Mouse (Mus musculus): ENCODE measurements at regions not wholly inside any gene's neighbourhood (a gene's known extent, or its start where the extent isn't known, plus 50 kb on each side); places are given as distances from the start of the nearest gene placed in this dataset.

GRCm38 (mm10) chr5:148820476-148820875 is 108.6 kb downstream of the Katnal1 start:
- no peak overlapping the region for H3K9ac ChIP-seq (replicated peaks)
- H3K27me3 ChIP-seq (ENCODE audit: insufficient read depth, low read length): 0 out of 2 replicates have a peak, but pooled peaks cover 7% of the 10 kb centered on the region
- H3K4me1 ChIP-seq (ENCODE audit: insufficient read depth): peaks cover 12% of the 10 kb centered on the region
- WGBS (ENCODE audit: insufficient replicate concordance): 21% methylated on average over 20 of the region's 20 CpGs
- TF ChIP-seq CTCF (IDR thresholded peaks at IDR 0.05; ENCODE audit: low read depth) (no peak), EP300 (IDR thresholded peaks at IDR 0.05; ENCODE audit: low read depth) (no peak)
- no peaks in the 10 kb centered on the region for H3K9me3 ChIP-seq (ENCODE audit: low read length)
- H3K36me3 ChIP-seq (replicated peaks; ENCODE audit: insufficient read depth, low read length): no peaks in the 10 kb centered on the region
- no peak overlapping the region for H3K4me3 ChIP-seq (ENCODE audit: low read depth, low read length)
- H3K4me2 ChIP-seq (ENCODE audit: low read depth, low read length): no peak overlapping the region
- no peak overlapping the region for H3K27ac ChIP-seq (ENCODE audit: low read depth)
- ATAC-seq: no peak
- no peak for DNase-seq

DNA sequence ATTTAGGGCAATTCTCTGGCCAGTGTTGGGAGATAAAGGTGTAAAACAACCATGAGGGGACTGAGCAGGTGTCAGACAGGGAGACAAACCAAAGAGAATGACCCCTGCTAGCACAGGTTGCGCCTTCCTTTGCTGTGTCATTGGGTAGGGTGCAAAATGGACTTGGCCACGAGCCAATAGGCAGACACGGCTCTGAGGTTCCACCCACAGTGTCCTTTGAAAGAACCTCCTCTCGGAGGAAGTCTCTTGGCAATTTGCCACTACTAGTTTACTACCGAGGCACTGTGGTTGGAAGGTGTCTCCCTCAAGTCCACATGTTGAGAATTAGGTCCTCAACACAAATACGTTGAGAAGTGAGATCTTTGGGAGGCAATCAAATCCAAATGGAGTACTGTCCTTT is 109.7 kb downstream of the Katnal1 start:
- H3K4me2 ChIP-seq (ENCODE audit: low read depth, low read length): peak overlapping the region; percentile 9; the same call in 1 of the 2 replicates
- H3K27me3 ChIP-seq (ENCODE audit: insufficient read depth, low read length): 0 out of 2 replicates have a peak, but pooled peaks cover 7% of the 10 kb centered on the region
- no peak overlapping the region for H3K9ac ChIP-seq (replicated peaks)
- H3K27ac ChIP-seq (ENCODE audit: low read depth): no peak overlapping the region
- DNase-seq: peak; percentile 70
- no peak overlapping the region for H3K4me3 ChIP-seq (ENCODE audit: low read depth, low read length)
- peak; percentile 77 for ATAC-seq
- no peaks in the 10 kb centered on the region for H3K36me3 ChIP-seq (replicated peaks; ENCODE audit: insufficient read depth, low read length)
- peaks cover 12% of the 10 kb centered on the region for H3K4me1 ChIP-seq (ENCODE audit: insufficient read depth)
- 20% methylated on average over 6 of the region's 6 CpGs for whole genome bisulfite sequencing (ENCODE audit: insufficient replicate concordance)
- TF ChIP-seq CTCF (IDR thresholded peaks at IDR 0.05; ENCODE audit: low read depth) (no peak), EP300 (IDR thresholded peaks at IDR 0.05; ENCODE audit: low read depth) (no peak)
- no peaks in the 10 kb centered on the region for H3K9me3 ChIP-seq (ENCODE audit: low read length)

DNA sequence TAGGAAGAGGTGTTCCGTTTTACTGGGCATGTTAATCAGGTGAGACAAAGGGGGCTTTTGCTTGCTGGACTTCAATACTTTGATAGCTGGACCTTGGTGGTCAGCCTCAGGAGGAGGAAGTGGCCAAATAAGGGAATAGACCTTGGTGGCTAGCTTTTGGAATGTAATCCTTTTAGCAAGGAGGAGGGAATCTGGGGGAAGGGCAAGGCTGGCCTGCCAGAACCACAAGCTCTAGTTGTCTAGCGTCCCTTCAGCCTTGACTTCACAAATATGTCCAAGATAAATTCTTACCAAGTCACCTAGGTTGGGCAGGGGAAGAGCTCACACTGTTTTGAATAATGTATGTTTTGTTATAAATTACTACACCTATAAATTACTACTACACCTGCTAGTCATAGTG is 110.4 kb downstream of the Katnal1 start:
- H3K9me3 ChIP-seq (ENCODE audit: low read length): no peaks in the 10 kb centered on the region
- no peak overlapping the region for H3K4me2 ChIP-seq (ENCODE audit: low read depth, low read length)
- H3K4me3 ChIP-seq (ENCODE audit: low read depth, low read length): no peak overlapping the region
- TF ChIP-seq EP300 (IDR thresholded peaks at IDR 0.05; ENCODE audit: low read depth) (no peak), CTCF (IDR thresholded peaks at IDR 0.05; ENCODE audit: low read depth) (no peak)
- DNase-seq (no peak), ATAC-seq (no peak)
- 0 out of 2 replicates have a peak, but pooled peaks cover 7% of the 10 kb centered on the region for H3K27me3 ChIP-seq (ENCODE audit: insufficient read depth, low read length)
- H3K36me3 ChIP-seq (replicated peaks; ENCODE audit: insufficient read depth, low read length): no peaks in the 10 kb centered on the region
- 36% methylated on average over 2 of the region's 2 CpGs for WGBS (ENCODE audit: insufficient replicate concordance)
- no peak overlapping the region for H3K9ac ChIP-seq (replicated peaks)
- peaks cover 12% of the 10 kb centered on the region for H3K4me1 ChIP-seq (ENCODE audit: insufficient read depth)
- no peak overlapping the region for H3K27ac ChIP-seq (ENCODE audit: low read depth)

- no peak for DNase-seq
- no peak for ATAC-seq
- H3K27me3 ChIP-seq (ENCODE audit: insufficient read depth, low read length): peaks cover 3% of the 10 kb centered on the region; the same call in 1 of the 2 replicates
- no peak overlapping the region for H3K27ac ChIP-seq (ENCODE audit: low read depth)
- H3K4me1 ChIP-seq (ENCODE audit: insufficient read depth): 0 out of 2 replicates have a peak, but pooled peaks cover 5% of the 10 kb centered on the region
- no peaks in the 10 kb centered on the region for H3K36me3 ChIP-seq (replicated peaks; ENCODE audit: insufficient read depth, low read length)
- no peak overlapping the region for H3K4me2 ChIP-seq (ENCODE audit: low read depth, low read length)
- peaks cover under 1% of the 10 kb centered on the region; the same call in 1 of the 2 replicates for H3K9me3 ChIP-seq (ENCODE audit: low read length)
- no peak overlapping the region for H3K9ac ChIP-seq (replicated peaks)
- no peak overlapping the region for H3K4me3 ChIP-seq (ENCODE audit: low read depth, low read length)
- 39% methylated on average over 9 of the region's 9 CpGs for WGBS (ENCODE audit: insufficient replicate concordance)
- TF ChIP-seq EP300 (IDR thresholded peaks at IDR 0.05; ENCODE audit: low read depth) (no peak), CTCF (IDR thresholded peaks at IDR 0.05; ENCODE audit: low read depth) (no peak)
Observed at GRCm38 (mm10) chr5:148812840-148813239, 116.3 kb downstream of the Katnal1 start.

- Histone ChIP-seq H3K4me1 (ENCODE audit: insufficient read depth) (0 out of 2 replicates have a peak, but pooled peaks cover 5% of the 10 kb centered on the region), H3K36me3 (replicated peaks; ENCODE audit: insufficient read depth, low read length) (no peaks in the 10 kb centered on the region), H3K9ac (replicated peaks) (no peak overlapping the region), H3K27ac (ENCODE audit: low read depth) (no peak overlapping the region), H3K27me3 (ENCODE audit: insufficient read depth, low read length) (peaks cover 3% of the 10 kb centered on the region; the same call in 1 of the 2 replicates), H3K9me3 (ENCODE audit: low read length) (peaks cover 4% of the 10 kb centered on the region; the same call in 1 of the 2 replicates), H3K4me3 (ENCODE audit: low read depth, low read length) (no peak overlapping the region), H3K4me2 (ENCODE audit: low read depth, low read length) (no peak overlapping the region)
- WGBS (ENCODE audit: insufficient replicate concordance): 14% methylated on average over 13 of the region's 13 CpGs
- ATAC-seq (peak; percentile 38; the same call in 1 of the 2 replicates), DNase-seq (peak; percentile 81)
- TF ChIP-seq EP300 (IDR thresholded peaks at IDR 0.05; ENCODE audit: low read depth) (no peak), CTCF (IDR thresholded peaks at IDR 0.05; ENCODE audit: low read depth) (peak; percentile 92)
Observed at GRCm38 (mm10) chr5:148812016-148812415, 117.1 kb downstream of the Katnal1 start.

GRCm38 (mm10) chr5:148809485-148809884 is 119.6 kb downstream of the Katnal1 start:
- Histone ChIP-seq H3K4me2 (ENCODE audit: low read depth, low read length) (no peak overlapping the region), H3K36me3 (replicated peaks; ENCODE audit: insufficient read depth, low read length) (no peaks in the 10 kb centered on the region), H3K9me3 (ENCODE audit: low read length) (peaks cover 4% of the 10 kb centered on the region; the same call in 1 of the 2 replicates), H3K9ac (replicated peaks) (no peak overlapping the region), H3K4me3 (ENCODE audit: low read depth, low read length) (no peak overlapping the region), H3K4me1 (ENCODE audit: insufficient read depth) (0 out of 2 replicates have a peak, but pooled peaks cover 5% of the 10 kb centered on the region), H3K27me3 (ENCODE audit: insufficient read depth, low read length) (peaks cover 3% of the 10 kb centered on the region; the same call in 1 of the 2 replicates), H3K27ac (ENCODE audit: low read depth) (no peak overlapping the region)
- TF ChIP-seq CTCF (IDR thresholded peaks at IDR 0.05; ENCODE audit: low read depth) (no peak), EP300 (IDR thresholded peaks at IDR 0.05; ENCODE audit: low read depth) (no peak)
- no peak for ATAC-seq
- DNase-seq: no peak
- WGBS (ENCODE audit: insufficient replicate concordance): 70% methylated on average over 3 of the region's 3 CpGs
